Mouse (Mus musculus): ENCODE measurements around the gene Sod3. TPM values are rescaled to one million over a fixed set of nuclear protein-coding genes. Genes with fewer than 3 reads are reported as not detected.

The Sod3 gene
- not detected for total RNA-seq (2023)

GRCm38 (mm10) chr5:52363468-52364150 is at the start of gene Sod3:
Sod3 (plus strand) TSS chr5:52363791.

Other genes starting within 250 kb of the Sod3 start
- 357 TPM for gene Dhx15, start 173.3 kb upstream of the Sod3 start, total RNA-seq (2023)
- not detected for gene Ccdc149, start 107.7 kb downstream of the Sod3 start, total RNA-seq (2023)
- gene Lgi2, start 202.7 kb downstream of the Sod3 start, total RNA-seq (2023) = not detected

All from CD4-positive naive resting alpha-beta T cell, adult 76 days (primary cell).